Mouse (Mus musculus) embryonic fibroblast, embryonic 13.5 days (primary cell): ENCODE measurements around the gene Smad1. TPM values are rescaled to one million over a fixed set of nuclear protein-coding genes. Genes with fewer than 3 reads are reported as not detected.

Source experiments
- H3K27ac ChIP-seq: 2 replicates; pipeline ENCODE4 v1.5.1; 2012; ENCODE audit warnings: low read length, control low read depth, inconsistent platforms; ENCODE audit not compliant: insufficient read depth
- H3K4me1 ChIP-seq: 2 replicates; pipeline ENCODE4 v1.6.1; 2011; ENCODE audit warnings: low read length; ENCODE audit not compliant: control insufficient read depth, insufficient read depth
- H3K4me3 ChIP-seq: 2 replicates; pipeline ENCODE4 v1.5.1; 2011; ENCODE audit warnings: mild to moderate bottlenecking, control low read depth, low read length; ENCODE audit not compliant: insufficient read depth
- CTCF ChIP-seq: IDR thresholded peaks from 2 replicates; pipeline ENCODE4 v1.5.1; 2011; ENCODE audit warnings: mild to moderate bottlenecking, control low read depth, low read length, moderate library complexity, borderline replicate concordance; ENCODE audit not compliant: insufficient read depth
- POLR2A ChIP-seq: IDR thresholded peaks from 2 replicates; pipeline ENCODE4 v1.6.1; 2011; ENCODE audit warnings: low read depth, mild to moderate bottlenecking, control low read depth, low read length, moderate library complexity
- polyA plus RNA-seq: library from polyadenylated mRNA; stranded (reverse); fragments of >200 nt; gene quantifications from 2 replicates; pipeline ENCODE4 v1.2.4, GENCODE M21; 2011; ENCODE audit warnings: low read depth; ENCODE audit not compliant: missing spikeins, insufficient read length

Gene Smad1
- polyA plus RNA-seq, 1 experiment, result 27.3 TPM

GRCm38 (mm10) chr8:79398251-79398981, 902 bp downstream of the Smad1 start:
- TF ChIP-seq CTCF, result no peak
- Histone ChIP-seq H3K4me1 (peaks cover 3% of the 10 kb centered on the region), H3K4me3 (peak overlapping the region; percentile 84), H3K27ac (peak overlapping the region; percentile 76; the same call in 1 of the 2 replicates)

GRCm38 (mm10) chr8:79397705-79398250, 1.5 kb downstream of the Smad1 start:
- TF ChIP-seq POLR2A (no peak), CTCF (no peak)

GRCm38 (mm10) chr8:79396911-79397310, 2.4 kb downstream of the Smad1 start:
- Histone ChIP-seq H3K4me3 (peak overlapping the region; percentile 9; the same call in 1 of the 2 replicates), H3K4me1 (peaks cover 7% of the 10 kb centered on the region), H3K27ac (no peak overlapping the region)
- TF ChIP-seq CTCF (no peak), POLR2A (no peak)

More at GRCm38 (mm10) chr8:79397705-79398250, 1.5 kb downstream of the Smad1 start:
- Histone ChIP-seq H3K4me1 (peaks cover 3% of the 10 kb centered on the region), H3K4me3 (peak overlapping the region; percentile 84), H3K27ac (peak overlapping the region; percentile 64; the same call in 1 of the 2 replicates)

- Histone ChIP-seq H3K4me3 (no peak overlapping the region), H3K27ac (no peak overlapping the region), H3K4me1 (peaks cover 7% of the 10 kb centered on the region)
- TF ChIP-seq CTCF (no peak), POLR2A (no peak)
These were observed 5.3 kb downstream of the Smad1 start for GRCm38 (mm10) chr8:79394009-79394408.

- TF ChIP-seq POLR2A, result no peak
- no peak for TF ChIP-seq CTCF
- Histone ChIP-seq H3K4me1 (peaks cover 7% of the 10 kb centered on the region), H3K4me3 (no peak overlapping the region), H3K27ac (no peak overlapping the region)
These were observed 6.1 kb downstream of the Smad1 start for GRCm38 (mm10) chr8:79393215-79393614.

DNA sequence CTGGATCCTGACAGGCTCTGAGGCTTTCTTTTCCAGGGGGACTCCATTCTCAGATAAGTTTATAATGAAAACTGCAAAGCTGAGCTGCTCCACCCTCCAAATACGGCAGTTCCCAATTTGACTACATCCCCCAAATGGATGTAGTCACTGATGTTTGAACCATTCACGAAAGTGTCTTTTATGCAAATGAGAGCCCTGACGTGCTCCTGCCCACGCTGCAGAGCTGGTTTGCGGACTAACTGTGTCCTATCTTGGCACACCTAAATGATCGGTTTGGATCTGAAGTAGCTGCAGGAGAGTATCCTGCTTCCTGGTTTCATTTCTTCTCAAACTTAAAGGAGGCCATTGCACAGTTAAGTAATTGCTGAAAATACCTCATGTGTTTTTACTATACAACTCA, 6.7 kb downstream of the Smad1 start:
- Histone ChIP-seq H3K4me3 (no peak overlapping the region), H3K4me1 (peaks cover 7% of the 10 kb centered on the region), H3K27ac (no peak overlapping the region)
- TF ChIP-seq CTCF, result no peak
- TF ChIP-seq POLR2A, result no peak

DNA sequence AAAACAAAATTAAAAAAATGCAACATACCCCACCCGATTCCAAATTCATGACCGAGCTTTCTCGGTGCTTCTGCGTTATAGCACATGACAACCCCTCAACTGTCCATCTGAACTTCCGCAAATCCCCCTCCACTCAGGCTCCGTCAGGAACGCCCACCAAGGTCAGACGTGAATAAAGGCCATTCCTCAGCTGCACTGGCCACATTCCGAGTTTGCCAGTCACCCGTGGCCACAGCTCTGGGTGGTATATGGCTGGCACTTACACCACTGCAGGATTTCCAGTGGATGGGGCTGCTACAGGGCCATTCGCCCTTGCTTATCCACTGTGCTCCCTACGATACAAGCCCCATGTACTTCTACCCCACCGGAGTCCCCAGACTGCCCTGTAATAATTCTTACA, 7.9 kb downstream of the Smad1 start:
- Histone ChIP-seq H3K4me3 (no peak overlapping the region), H3K4me1 (peaks cover 5% of the 10 kb centered on the region), H3K27ac (no peak overlapping the region)
- no peak for TF ChIP-seq POLR2A
- no peak for TF ChIP-seq CTCF

DNA sequence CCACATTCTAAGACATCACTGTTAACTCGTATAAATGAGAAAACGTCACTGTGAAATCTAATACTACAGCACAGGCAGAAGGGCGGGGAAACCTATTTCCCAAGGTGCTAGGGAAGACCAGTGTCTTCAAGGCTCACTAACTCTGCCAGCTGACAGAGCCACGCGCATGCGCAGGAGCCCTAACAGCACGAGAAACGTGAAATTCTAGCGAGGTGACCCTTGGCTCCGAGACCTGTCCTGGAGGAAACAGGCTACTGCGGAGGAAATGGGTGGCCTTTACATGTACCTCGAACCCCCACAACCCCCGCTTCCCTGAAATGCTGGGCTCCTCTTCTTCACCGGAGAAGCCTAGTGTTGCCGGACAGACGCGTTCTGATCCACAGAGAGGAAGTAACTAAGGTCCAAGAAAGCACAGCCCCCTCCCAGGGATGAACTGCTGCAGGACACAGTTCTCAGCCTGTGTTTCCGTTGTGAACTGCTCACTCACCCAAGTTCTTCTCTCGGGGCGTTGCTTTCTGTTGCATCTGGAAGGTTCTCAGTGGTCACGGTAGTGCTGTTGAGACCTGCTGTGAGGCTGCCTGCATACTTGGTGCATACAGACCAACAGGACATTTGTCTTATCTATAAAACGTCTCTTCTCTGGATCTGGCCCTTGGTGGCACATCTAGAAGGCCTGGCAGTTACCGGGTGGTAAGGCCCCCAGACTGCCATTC, 10.1 kb downstream of the Smad1 start:
- peaks cover 9% of the 10 kb centered on the region for H3K4me1 ChIP-seq
- TF ChIP-seq POLR2A, result no peak
- TF ChIP-seq CTCF, result no peak
- H3K4me3 ChIP-seq, result no peak overlapping the region
- no peak overlapping the region for H3K27ac ChIP-seq

GRCm38 (mm10) chr8:79386831-79387230, 12.5 kb downstream of the Smad1 start:
- H3K27ac ChIP-seq, result no peak overlapping the region
- peaks cover 14% of the 10 kb centered on the region for H3K4me1 ChIP-seq
- H3K4me3 ChIP-seq, result no peak overlapping the region
- TF ChIP-seq POLR2A, result no peak
- TF ChIP-seq CTCF, result no peak

GRCm38 (mm10) chr8:79386358-79386757, 13.0 kb downstream of the Smad1 start:
- H3K4me1 ChIP-seq, result peaks cover 14% of the 10 kb centered on the region
- H3K27ac ChIP-seq, result no peak overlapping the region
- TF ChIP-seq POLR2A (no peak), CTCF (no peak)
- no peak overlapping the region for H3K4me3 ChIP-seq
